Comparison of ENCODE assay signal across 19 mouse cellular contexts in genomic region chr13:97573601-97574000, GRCm38 (mm10).
A peak's percentile ranks its signal among the peaks of the same experiment; 100 is the strongest.
DNase-seq lines count a peak whose midpoint lies in the region; ATAC-seq and TF ChIP-seq lines count a peak whose summit lies in the region.
"Had no signal": no experiment of that assay in that cellular context is flagged by ENCODE, and none has a peak within 500 bp of the region (broad histone marks: within the 10 kb centered on the region; RNA-seq: fewer than 3 reads in every experiment).

No protein-coding gene starts in this region.

- no peak for TF ChIP-seq CTCF in CH12.LX (conservative IDR thresholded peaks at IDR 0.05 in 1 of 2, IDR thresholded peaks at IDR 0.05 in 1 of 2; ENCODE audit: low read depth in 2 of 2, low read length in 2 of 2)

- TF ChIP-seq RAD21 in CH12.LX (IDR thresholded peaks at IDR 0.05; ENCODE audit: low read depth, low read length), result no peak

- DNase-seq in hindbrain, embryonic 10.5 days (ENCODE audit: low spot score), result peak; percentile 20
- peak; percentile 23 for DNase-seq in CH12.LX (ENCODE audit: extremely low read depth)
- peak; percentile 45 for DNase-seq in embryo, embryonic 9.5 days (ENCODE audit: extremely low spot score)
- DNase-seq in layer of hippocampus, postnatal 25 days (ENCODE audit: extremely low spot score in 1 of 2, low spot score in 1 of 2), result no peak
- no peak for DNase-seq in adrenal gland, postnatal 14 days
- DNase-seq: adrenal gland, postnatal 10 days; cerebellum, adult 11-12 months; cerebellum, adult 9-10 months; cerebellum, postnatal 25 days; gastrocnemius, postnatal 36 days; heart, adult 18-20 months; heart, postnatal 14 days had no signal

- H3K4me2 ChIP-seq in hindbrain, embryonic 16.5 days (ENCODE audit: low read length), result no peak overlapping the region
- H3K4me2 ChIP-seq in CH12.LX (ENCODE audit: insufficient read depth, low read depth, poor library complexity, severe bottlenecking), result no peak overlapping the region
- H3K4me2 ChIP-seq: heart, embryonic 11.5 days; heart, embryonic 15.5 days; hindbrain, embryonic 14.5 days had no signal

- dilution Hi-C loops in CH12.LX (cut with MboI; ENCODE audit: extremely low pct_ligation_motif_present, extremely low pct_unique_long_range_greater_than_20kb, low sequenced_read_pairs), result no loop called here

- no peaks in the 10 kb centered on the region; the same call in 1 of the 2 replicates for H3K79me2 ChIP-seq in CH12.LX (replicated peaks; ENCODE audit: control insufficient read depth, extremely low read depth, insufficient read depth, poor library complexity, severe bottlenecking)

- in situ Hi-C loops in CH12.LX (cut with MboI; ENCODE audit: low pct_ligation_motif_present, low pct_unique_long_range_greater_than_20kb, low sequenced_read_pairs), result no loop called here

- no peaks in the 10 kb centered on the region for H3K9me3 ChIP-seq in hindbrain, embryonic 10.5 days
- H3K9me3 ChIP-seq in hindbrain, embryonic 16.5 days (ENCODE audit: control insufficient read depth, low read length), result no peaks in the 10 kb centered on the region
- peaks cover 32% of the 10 kb centered on the region for H3K9me3 ChIP-seq in CH12.LX (replicated peaks; ENCODE audit: low read length)
- H3K9me3 ChIP-seq: heart, embryonic 15.5 days had no signal

- WGBS in hindbrain, embryonic 10.5 days, result 17% methylated on average over 3 of the region's 3 CpGs
- 38% methylated on average over 3 of the region's 3 CpGs for WGBS in hindbrain, embryonic 16.5 days

- no peak overlapping the region for H3K9ac ChIP-seq in hindbrain, embryonic 16.5 days (ENCODE audit: low read depth, low read length)
- H3K9ac ChIP-seq in CH12.LX (ENCODE audit: insufficient read depth, low read depth), result no peak overlapping the region
- H3K9ac ChIP-seq: heart, embryonic 15.5 days; hindbrain, embryonic 14.5 days had no signal

- TF ChIP-seq EP300 in CH12.LX (IDR thresholded peaks at IDR 0.05; ENCODE audit: low read length), result no peak

- H3K27ac ChIP-seq in hindbrain, embryonic 10.5 days, result peak overlapping the region; percentile 73; the same call in 1 of the 2 replicates
- H3K27ac ChIP-seq in hindbrain, embryonic 16.5 days (ENCODE audit: low read depth, low read length), result no peak overlapping the region
- no peak overlapping the region for H3K27ac ChIP-seq in CH12.LX (ENCODE audit: insufficient read depth, low read depth)
- H3K27ac ChIP-seq: heart, embryonic 15.5 days; hindbrain, embryonic 14.5 days had no signal

- H3K4me1 ChIP-seq in hindbrain, embryonic 10.5 days (replicated peaks), result peaks cover 46% of the 10 kb centered on the region
- peaks cover 3% of the 10 kb centered on the region; the same call in 1 of the 2 replicates for H3K4me1 ChIP-seq in hindbrain, embryonic 16.5 days (ENCODE audit: control insufficient read depth, insufficient read depth, low read depth, low read length)
- H3K4me1 ChIP-seq in CH12.LX (ENCODE audit: control insufficient read depth in 1 of 2, insufficient read depth in 2 of 2), result peaks cover 4 to 11% of the 10 kb centered on the region in 2 experiments; a peak in 3 of 4 replicates

- ATAC-seq in hindbrain, embryonic 16.5 days, result no peak
- 0 out of 2 replicates have a peak, but pooled peaks have one; percentile 8 for ATAC-seq in common myeloid progenitor, adult 5-6 weeks (replicated peaks; ENCODE audit: low read depth, poor library complexity, severe bottlenecking)
- ATAC-seq: forebrain, embryonic 14.5 days; intestine, embryonic 16.5 days had no signal

- H3K27me3 ChIP-seq in hindbrain, embryonic 10.5 days (ENCODE audit: insufficient read depth, poor library complexity, severe bottlenecking), result no peaks in the 10 kb centered on the region; the same call in 1 of the 2 replicates
- no peaks in the 10 kb centered on the region for H3K27me3 ChIP-seq in hindbrain, embryonic 16.5 days (replicated peaks; ENCODE audit: control insufficient read depth, insufficient read depth, low read length)
- H3K27me3 ChIP-seq in CH12.LX (replicated peaks), result no peaks in the 10 kb centered on the region
- H3K27me3 ChIP-seq: heart, embryonic 15.5 days had no signal

- no peaks in the 10 kb centered on the region for H3K36me3 ChIP-seq in hindbrain, embryonic 10.5 days
- no peaks in the 10 kb centered on the region for H3K36me3 ChIP-seq in hindbrain, embryonic 16.5 days (ENCODE audit: control insufficient read depth, insufficient read depth, low read length)
- H3K36me3 ChIP-seq in CH12.LX (replicated peaks in 1 of 2; ENCODE audit: control insufficient read depth in 1 of 2, insufficient read depth in 1 of 2, low read length in 1 of 2), result no peaks in the 10 kb centered on the region
- H3K36me3 ChIP-seq: heart, embryonic 15.5 days had no signal

- TF ChIP-seq POLR2A in CH12.LX (IDR thresholded peaks at IDR 0.05; ENCODE audit: low read depth, low read length), result no peak

- H3K4me3 ChIP-seq in hindbrain, embryonic 10.5 days, result no peak overlapping the region
- H3K4me3 ChIP-seq in hindbrain, embryonic 16.5 days (ENCODE audit: low read length), result no peak overlapping the region
- H3K4me3 ChIP-seq in CH12.LX (replicated peaks in 1 of 3; ENCODE audit: low read depth in 2 of 3, low read length in 2 of 3, poor library complexity in 1 of 3), result no peak overlapping the region
- H3K4me3 ChIP-seq: heart, embryonic 15.5 days had no signal

TF ChIP-seq in CH12.LX, 34 proteins besides CTCF, POLR2A, EP300 and RAD21:
- TF ChIP-seq CHD1 (IDR thresholded peaks at IDR 0.05; ENCODE audit: low read depth, low read length), result no peak

Comparison
In these comparisons a context has a peak if more than half of its experiments do, and no peak if none do; other contexts are left out.
1. DNase-seq: peak in hindbrain, embryonic 10.5 days (single experiment), CH12.LX (single experiment) and embryo, embryonic 9.5 days (single experiment); none in layer of hippocampus, postnatal 25 days (0 of 2) and adrenal gland, postnatal 14 days (single experiment).